Mouse (Mus musculus): ENCODE data around the gene Pex10.
A peak's percentile ranks its signal among the peaks of the same experiment; 100 is the strongest.
"Not testable (repeated sequence)": the region's sequence is repeated elsewhere in the genome, so short reads cannot be mapped to it uniquely, and the experiment has no call there.

Gene Pex10

DNA sequence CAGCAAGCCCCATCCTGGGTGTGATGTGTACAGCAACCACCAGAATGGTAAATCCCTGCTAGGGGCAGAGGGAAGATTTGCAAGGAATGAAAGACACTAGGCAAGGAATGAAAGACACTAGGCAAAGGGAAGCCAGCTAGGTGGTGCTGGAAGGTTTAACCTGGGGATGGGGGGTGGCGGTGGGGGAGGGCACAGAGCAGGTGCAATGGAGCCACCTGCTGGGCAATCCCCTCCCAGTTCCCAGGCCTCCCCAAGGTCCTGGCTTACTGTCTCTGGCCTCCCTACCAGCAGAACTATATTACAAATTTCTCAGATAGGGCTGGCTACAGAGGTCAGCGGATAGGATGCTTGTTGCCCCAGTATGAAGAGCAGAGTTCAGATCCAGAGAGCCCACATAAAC is 2.3 kb upstream of the Pex10 start:
- no peak for DNase-seq (ENCODE audit: low spot score)

DNA sequence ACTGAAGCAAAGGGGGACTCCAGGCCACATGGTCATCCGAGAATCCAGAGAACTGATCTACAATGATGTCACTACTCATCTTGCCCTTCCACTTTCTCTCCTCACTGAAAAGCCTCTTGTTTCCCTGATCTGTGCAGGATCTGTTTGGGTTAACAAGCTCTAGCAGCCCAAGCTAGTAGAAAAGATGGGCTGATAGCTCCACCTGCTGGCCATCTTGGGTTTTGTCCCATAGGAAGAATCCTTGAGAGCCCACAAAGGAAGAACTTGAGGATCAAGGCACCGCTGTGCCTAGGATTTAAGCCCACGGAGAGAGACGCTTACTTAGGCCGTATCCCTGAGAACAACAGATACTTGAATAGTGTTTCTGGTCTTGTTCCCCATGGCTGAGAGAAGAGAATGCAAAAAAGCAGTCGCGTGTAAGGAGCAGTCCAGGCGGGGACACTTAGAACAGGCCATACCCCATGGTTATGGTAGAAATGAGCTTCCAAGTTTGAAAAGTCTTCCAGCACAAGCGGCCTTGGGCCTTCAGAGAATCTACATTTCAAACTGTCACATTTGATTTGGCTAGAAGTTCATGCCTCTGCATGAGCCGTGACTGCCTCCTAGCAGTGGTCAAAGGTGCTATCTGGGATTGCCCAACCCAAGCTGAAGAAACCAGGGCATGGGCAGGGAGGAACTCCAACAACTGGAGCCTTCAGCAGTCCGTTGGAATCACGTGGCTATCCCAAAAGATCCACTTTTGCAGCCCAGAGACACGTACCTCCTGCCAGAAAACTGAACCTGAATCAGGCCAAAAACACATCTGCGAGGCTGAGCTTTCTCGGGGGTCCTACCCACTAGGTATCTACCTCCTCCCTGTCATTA is 614 bp upstream of the Pex10 start:
- peak; percentile 95 for DNase-seq (ENCODE audit: low spot score)

DNA sequence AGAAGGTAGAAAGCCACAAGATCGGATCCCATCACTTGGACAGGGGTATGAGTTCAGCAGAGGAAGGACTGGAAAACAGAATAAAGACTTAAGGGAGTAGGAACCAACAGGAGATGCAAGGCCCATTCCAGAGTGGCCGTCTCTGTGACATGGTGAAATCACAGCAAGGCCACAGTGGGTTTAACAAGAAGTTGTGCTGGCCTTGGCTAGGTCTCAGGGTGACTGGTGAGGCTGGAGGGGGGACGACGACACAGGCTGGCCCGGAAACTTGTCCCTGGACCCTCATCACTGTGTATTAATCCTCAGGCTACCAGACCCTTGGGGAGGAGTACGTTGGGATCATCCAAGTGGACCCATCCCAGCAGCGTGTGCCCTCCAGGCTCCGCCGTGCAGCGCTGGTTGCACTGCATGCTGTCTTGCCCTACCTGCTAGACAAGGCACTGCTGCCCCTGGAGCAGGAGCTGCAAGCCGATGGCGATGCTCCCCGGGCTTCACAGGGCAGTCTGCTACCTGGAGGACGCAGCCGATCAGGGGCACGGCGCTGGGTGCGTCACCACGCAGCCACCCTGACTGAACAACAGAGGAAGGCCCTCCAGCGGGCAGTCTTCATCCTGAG is 1.6 kb downstream of the Pex10 start:
- no peak for DNase-seq (ENCODE audit: low spot score)

DNA sequence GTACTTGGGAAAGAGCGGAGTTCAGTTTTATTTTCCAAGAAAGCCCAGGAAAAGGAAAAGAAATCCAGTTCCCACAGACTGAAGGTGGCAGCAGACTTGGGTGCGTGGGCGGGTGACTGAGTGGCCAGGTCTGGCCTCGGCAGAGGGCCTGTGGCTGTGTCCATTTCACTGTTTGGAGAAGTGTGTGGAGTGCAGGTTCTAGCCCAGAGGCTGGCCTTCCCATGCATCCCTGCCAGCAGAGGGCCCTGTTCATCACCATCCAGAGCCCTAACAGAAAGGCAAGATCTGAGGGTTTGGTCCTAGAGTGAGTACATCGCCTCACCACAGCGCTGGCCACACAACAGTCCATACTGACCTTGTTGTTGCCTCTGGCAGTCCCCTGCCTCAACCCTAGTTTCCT is 2.4 kb downstream of the Pex10 start:
- DNase-seq (ENCODE audit: low spot score), result no peak

DNA sequence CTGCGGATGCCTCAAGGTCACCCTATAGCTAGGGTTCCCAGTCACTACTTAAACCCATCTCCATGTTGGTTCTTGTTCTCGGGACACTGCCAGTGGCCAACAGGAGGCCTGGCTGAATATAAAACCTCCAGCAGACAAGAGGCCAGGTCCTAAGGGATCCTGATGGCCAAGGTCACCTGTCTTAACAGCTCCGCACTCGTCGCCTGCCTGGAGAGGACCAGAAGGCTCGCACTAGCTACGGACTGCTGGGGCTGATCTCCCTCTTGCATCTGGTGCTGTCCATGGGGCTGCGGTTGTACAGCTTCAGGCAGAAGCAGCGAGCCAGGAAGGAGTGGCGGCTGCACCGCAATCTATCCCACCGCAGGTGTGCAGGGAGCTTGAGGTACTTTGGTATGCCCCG is 3.4 kb downstream of the Pex10 start:
- no peak for DNase-seq (ENCODE audit: low spot score)

DNA sequence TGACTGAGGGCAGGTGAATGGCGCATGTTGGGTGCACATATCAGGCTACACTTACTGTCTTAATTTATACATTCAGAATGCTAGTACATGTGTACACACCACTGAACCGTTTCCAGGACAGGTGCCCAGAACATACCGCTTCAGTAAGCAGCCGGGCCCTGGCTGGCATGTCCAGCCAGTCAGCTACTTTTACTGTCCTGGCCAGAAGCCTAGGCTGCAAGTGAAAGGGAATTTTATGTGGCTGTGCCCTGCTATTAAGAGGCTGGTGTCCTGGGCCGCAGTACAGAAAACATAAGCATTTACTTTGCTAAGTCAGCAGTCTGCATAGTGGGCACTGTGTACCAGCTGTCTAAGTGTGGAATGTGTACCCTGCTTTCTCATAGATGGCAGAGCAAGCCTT is 4.1 kb downstream of the Pex10 start:
- no peak for DNase-seq (ENCODE audit: low spot score)

DNA sequence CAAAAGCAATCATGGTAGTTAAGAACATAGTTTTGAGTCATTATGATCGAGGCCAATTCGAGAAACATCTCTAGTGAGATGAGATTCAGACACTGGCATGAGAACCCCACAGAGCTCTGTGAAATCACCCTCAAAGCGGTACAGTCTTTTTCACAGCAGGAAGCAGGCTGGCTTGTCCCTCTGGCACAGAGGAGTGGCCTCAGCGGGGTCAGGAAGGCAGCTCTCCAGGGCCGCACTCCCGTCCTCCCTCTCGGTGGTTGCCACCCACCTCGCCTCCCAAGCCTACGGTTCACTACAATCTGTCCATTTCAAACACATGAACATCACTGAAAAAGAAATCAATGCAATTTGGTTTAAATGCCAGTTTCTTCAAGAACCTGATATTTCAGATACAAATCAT is 7.6 kb downstream of the Pex10 start:
- no peak for DNase-seq (ENCODE audit: low spot score)

DNA sequence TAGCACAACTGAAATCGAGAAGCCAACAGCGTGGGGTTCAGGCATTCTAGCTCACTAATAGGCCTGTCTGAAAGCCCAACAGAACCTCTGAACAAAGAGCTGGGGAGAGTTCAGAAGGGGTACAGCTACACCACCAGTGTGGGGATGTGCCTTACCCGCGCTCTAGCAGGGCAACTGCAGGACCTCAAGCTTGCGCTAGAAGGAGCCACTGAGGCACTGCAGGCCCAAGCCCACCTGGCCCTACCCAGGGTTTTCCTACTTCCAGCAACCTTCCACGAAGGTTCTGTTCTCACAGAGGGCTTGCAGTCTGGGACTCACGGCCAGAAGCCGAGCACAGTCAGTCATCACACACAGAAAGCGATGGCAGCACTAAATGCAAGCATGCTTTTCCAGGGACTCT is 8.3 kb downstream of the Pex10 start:
- DNase-seq (ENCODE audit: low spot score), result no peak

DNA sequence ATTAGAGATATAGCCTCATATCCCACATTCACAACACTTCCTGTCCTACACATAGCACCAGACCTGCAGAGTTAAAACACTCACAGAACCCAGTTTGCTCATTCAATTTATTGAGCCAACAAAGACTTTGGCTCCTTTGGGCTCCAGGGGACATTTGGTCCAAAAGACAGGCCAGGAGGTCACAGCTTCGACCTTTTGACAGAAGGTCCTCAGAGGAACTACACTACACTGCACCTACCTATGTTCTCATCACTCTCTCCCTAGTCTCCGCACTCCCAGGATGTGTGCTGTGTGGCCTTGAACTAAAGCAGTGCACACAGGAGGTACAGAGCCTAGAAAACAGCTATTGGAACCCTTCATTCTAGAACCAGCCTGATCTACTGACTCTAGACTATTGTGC is 9.0 kb downstream of the Pex10 start:
- DNase-seq (ENCODE audit: low spot score), result no peak

DNA sequence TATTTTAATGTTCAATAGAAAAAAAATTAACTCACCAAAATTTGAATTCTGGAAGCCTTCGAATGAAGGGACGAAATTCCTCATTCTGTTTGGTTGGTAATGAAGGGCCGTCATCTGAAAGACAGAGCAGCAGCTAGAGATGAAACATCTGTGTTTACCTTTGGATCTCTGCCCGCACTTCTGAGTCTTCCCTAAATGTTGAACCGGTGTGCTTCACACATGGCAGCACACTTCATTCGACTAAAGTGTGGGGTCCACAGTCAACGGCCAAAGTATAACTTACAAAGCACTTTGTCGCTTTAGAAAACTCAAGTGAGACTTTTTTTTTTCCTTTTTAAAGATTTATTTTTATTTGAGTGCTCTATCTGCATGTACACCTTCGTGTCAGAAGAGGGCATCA is 9.9 kb downstream of the Pex10 start:
- DNase-seq (ENCODE audit: low spot score), result no peak

DNA sequence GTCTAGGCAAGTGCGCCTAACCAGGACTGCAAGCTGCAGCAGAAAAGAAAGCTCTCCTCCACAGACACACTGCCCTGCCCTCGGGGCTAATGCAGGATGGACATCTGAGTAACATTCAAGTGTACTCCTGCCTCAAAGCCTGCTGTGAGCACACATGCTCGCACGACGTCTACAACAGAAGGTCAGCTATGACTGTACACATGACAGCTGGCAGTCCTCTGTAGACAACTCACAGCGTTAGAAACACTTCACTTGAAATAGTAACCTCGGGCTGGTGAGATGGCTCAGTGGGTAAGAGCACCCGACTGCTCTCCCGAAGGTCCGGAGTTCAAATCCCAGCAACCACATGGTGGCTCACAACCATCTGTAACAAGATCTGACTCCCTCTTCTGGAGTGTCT is 12.0 kb downstream of the Pex10 start:
- not testable (repeated sequence) for DNase-seq (ENCODE audit: low spot score)

DNA sequence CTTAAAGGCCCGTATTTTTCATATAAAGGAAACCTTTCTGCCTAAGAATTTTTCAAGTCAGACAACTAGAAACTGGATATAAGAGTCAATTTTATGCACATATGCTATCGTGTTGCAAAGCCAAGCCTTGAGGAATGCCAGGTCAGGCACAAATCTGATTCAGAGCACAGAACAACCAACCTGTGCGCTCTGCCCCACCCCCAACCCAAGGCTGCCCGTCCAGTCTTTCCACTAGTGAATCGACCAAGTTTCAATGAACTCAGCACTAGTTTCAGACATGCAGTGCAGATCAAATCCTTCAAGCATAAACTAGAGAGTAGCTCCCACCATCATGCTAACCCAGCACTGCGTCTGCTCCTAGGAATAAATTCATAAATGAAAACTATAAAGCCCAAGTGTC is 12.8 kb downstream of the Pex10 start:
- DNase-seq (ENCODE audit: low spot score), result no peak

DNA sequence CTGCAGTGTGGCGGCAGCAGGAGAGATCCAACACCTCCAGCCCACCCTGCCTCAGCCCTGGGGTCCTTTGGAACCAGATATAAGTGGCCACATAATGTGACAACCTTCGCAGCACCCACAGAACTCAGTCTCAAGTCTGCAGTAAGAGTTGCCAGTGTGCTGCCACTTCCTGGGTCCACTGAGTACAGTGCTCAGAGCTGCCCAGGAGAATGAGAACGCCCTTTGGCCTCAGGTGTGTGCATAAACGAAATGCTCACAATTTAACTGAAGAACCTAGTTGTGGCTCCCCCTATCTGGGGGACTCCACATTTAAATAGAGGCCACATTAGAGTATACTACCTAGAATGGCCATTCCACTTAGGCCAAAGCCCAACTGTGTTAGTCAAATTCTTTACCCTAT is 16.7 kb downstream of the Pex10 start:
- DNase-seq (ENCODE audit: low spot score), result no peak

DNA sequence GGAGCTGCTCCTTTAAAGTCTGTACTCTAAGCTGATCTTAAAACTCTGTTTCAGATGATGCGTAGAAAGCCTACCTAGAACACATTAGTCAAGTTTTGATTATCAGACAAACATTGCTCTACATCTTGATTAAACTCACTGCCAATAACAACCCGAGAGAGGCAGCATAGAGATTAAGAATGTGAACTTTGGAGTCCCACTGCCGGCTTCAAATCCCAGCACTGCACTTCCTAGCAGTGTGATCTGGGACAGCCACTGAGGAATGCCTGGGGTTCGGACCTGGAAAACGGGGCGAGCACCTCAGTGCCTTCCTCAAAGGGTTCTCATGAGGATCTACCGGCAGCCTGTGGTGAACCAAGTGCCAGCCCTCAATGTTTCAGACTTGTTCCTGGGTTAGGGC is 17.5 kb downstream of the Pex10 start:
- no peak for DNase-seq (ENCODE audit: low spot score)

DNA sequence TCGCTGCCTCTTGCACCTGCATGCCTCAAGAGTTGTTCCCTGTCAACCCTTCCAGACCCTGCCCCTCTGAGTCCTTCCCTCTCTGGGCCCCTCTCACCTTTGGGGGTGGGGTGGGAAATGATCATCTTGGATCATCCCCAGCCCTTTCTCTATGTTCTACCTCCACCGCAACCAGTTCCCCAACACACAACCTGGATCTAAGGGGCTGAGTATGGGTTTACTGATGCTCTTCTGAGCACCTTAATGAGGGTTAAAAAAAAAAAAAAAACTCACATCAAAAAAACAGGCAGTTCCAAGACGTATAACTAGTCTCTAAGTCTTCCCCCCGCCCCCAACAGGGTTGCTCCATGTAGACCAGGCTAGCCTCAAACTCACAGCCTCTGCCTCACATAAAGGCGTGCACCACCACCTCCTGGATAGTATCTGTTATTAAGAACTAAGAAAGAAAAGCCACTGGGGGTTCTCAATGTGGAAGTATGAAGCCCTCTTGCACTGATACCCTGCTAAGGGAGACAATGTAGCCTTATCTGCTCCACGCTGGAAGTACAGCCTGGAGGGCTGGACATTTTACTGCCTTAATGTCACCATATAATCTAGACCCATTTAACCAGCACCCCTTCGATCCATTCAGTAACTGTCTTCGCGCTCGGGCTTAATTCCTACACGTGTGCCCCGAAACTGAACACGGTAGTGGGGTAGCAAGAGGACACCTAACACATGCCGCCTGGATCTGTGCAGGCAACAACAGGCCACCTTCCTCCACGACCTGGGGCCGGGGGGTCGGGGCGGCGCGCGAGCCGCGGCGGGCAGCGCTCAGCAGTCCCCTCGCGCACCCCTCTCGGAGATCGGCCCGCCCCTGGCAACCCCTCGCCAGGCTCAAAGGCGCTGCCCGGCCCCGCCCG is 18.6 kb downstream of the Pex10 start:
- DNase-seq (ENCODE audit: low spot score), result no peak

DNA sequence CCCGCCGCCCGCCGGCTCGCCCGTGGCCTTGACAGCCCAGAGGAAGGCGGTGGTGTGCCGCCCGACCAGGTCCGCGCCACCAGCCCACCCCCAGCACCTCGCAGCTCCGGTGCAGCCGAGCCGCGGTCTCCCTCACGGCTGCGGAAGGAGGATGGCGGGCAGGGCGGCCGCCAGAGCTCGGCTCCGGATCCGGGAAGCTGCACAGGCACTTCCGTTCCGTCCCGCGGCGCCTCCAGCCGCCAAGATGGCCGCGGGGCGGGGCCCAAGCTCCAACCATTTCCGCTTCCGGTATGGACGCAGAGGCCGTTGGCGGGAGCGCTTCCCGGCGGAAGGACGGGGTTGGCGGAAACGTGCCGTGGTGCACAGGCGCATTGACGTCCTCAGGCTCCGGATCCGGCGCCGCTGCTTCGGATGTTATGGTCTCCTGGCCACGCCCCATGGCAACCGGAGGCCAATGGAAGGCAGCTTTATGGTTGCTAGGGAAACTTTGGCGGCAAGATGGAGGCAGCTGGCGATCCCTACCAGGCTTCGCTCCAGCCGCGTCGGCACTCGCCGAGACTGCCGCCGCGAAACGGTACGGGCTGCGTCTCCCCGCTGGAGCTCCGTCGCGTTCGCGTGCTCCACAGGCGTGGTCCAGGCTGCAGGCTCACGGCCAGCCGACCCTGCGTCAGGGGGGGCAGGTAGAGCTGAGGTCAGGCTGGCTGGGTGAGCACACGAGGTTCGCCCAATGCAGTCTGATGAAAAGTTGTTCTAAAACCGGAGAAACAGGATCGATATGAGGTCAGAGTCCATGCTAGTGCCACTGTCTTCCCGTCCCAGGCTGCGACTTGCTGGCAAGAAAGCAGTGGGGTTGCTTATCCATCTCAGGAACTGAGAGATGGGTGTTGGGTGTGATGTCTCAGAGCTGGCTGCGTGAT is 19.6 kb downstream of the Pex10 start, which contains the start of the genes Rer1 and Morn1:
Gene Rer1 (minus strand): TSS at position 275 of the 917 bp plus-strand sequence.
Gene Morn1 (plus strand): TSS at position 470 of the 917 bp plus-strand sequence.
- peak; percentile 100 for DNase-seq (ENCODE audit: low spot score)

DNA sequence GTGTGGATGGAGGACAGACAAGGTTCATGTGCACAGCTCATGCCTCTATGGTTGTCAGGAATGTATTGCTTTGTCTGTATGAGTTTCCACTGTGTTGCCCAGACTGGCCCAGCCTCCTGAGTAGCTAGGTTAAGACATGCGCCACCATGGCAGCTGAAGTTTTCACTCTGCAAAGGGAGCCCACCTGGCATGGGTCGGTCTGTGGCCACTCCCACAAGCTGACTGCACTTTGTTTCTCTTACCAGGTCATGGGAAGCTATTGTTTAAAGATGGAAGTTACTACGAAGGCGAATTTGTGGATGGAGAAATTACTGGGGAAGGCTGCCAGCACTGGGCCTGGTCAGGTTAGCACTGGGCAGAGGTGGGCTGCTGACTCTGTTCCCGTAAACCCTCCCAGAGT is 22.4 kb downstream of the Pex10 start:
- DNase-seq (ENCODE audit: low spot score), result no peak

DNA sequence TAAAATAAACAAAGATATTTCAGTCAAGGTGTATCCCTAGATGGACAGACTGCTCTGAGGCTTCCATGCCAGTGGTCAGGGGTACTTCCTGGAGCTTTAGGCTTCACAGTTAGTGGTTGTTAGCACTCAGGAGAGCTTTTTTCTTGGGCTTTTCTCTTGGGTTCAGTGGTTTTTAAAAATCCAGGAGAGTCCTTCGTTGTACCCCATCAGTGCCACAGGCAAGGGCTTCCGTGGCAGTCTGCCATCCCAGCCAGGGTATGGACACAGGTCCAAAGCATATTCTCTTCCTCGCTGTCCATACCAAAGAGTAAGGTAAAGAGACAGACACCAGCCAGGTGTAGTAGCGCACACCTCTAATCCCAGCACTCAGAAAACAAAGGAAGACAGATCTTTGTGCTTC is 23.3 kb downstream of the Pex10 start:
- DNase-seq (ENCODE audit: low spot score), result no peak

DNA sequence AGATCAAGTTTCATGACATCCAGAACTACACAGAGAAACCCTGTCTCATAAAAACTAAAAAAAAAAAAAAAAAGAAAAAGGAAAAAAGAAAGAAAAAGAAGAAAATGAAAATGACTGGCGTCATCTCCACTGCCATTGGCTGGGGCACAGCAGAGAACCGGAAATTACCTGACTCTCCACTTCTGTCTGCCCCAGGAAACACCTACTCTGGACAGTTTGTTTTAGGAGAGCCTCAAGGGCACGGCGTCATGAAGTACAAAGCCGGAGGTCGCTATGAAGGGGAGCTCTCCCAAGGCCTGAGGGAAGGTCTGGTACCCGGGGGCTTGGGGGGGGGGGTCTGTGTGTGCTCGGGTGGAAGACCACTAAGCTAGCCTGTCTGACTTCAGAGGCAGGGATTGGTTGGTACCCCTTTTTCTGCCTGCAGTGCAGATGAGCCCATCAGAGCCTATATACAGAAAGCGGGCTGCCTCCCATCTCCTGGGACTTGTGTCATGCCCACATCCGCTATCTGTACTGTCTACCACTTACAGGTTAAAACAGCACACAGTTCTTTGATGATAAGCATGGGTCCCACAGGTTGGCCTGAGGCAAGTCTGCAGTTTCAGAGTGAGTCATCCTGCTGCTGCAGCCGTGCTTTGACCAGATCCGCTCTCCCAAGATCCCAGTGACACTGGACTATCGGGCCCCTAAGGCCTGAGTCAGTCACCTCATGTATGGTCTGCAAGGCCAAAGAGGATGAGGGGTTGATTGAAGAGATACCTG is 24.1 kb downstream of the Pex10 start:
- DNase-seq (ENCODE audit: low spot score), result no peak

DNA sequence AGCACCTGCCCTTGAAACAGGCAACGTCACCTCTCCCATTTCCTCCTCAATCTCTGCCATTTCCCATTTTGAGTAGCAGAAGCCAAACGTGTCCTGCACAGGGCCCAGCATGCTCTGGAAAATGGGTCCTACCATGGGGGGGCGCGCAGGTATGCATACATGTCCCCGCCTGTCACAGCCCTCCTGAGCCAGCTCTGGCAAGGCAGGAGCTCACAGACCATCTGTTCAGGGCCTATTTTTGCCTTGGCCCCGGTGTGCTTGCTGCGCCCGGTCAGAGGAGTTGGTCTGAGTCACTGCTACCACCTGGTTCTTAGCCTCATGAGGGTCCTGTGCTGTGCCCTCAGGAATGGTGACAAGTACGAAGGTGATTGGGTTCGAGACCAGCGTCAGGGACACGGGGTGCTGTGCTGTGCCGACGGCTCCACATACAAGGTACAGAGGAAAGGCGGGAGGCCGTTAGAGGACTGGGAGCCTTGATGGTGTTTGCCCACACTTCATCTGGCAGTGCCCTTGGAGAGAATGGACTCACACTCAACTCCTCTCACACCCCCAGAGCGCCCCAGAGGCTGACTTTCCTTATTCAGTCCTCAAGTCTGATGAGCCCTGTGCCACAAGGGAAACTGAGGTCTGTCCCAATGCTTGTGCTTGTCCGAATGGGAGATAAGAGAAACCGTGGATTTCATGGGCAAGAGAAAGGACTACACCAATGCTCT is 26.1 kb downstream of the Pex10 start:
- no peak for DNase-seq (ENCODE audit: low spot score)

Data from layer of hippocampus, adult 11-12 months (tissue).